Mouse (Mus musculus): Measurements from ENCODE around the gene Magi1. TPM values are rescaled to one million over a fixed set of nuclear protein-coding genes. Genes with fewer than 3 reads are reported as not detected.
A peak's percentile ranks its signal among the peaks of the same experiment; 100 is the strongest.

The Magi1 gene
- polyA plus RNA-seq, 1 experiment from 2014 or later, result 6.8 TPM

- H3K36me3 ChIP-seq (ENCODE audit: control insufficient read depth, insufficient read depth, low read length), result no peaks in the 10 kb centered on the region
- peaks cover 8% of the 10 kb centered on the region for H3K9me3 ChIP-seq (ENCODE audit: control insufficient read depth, low read length)
- 63% methylated on average over 2 of the region's 2 CpGs for WGBS
- DNase-seq (ENCODE audit: low spot score), result no peak
- H3K27me3 ChIP-seq (replicated peaks; ENCODE audit: control insufficient read depth, insufficient read depth, low read length), result no peaks in the 10 kb centered on the region
- H3K4me2 ChIP-seq (ENCODE audit: low read depth, low read length), result no peak overlapping the region
- H3K27ac ChIP-seq (replicated peaks; ENCODE audit: low read depth, low read length), result no peak overlapping the region
- H3K4me1 ChIP-seq (ENCODE audit: control insufficient read depth, insufficient read depth, low read length), result peaks cover 6% of the 10 kb centered on the region
- H3K4me3 ChIP-seq (ENCODE audit: low read depth, low read length), result no peak overlapping the region
- H3K9ac ChIP-seq (ENCODE audit: low read depth, low read length), result no peak overlapping the region
- no peak for ATAC-seq (ENCODE audit: low read depth)
Observed at GRCm38 (mm10) chr6:94286555-94286954, 2.8 kb upstream of the Magi1 start.

GRCm38 (mm10) chr6:94284089-94284825 lies 540 bp upstream of the Magi1 start:
- Histone ChIP-seq H3K4me1 (ENCODE audit: control insufficient read depth, insufficient read depth, low read length) (peaks cover 13% of the 10 kb centered on the region), H3K9ac (ENCODE audit: low read depth, low read length) (peak overlapping the region; percentile 64), H3K4me2 (ENCODE audit: low read depth, low read length) (peak overlapping the region; percentile 95), H3K9me3 (ENCODE audit: control insufficient read depth, low read length) (peaks cover 6% of the 10 kb centered on the region), H3K27me3 (replicated peaks; ENCODE audit: control insufficient read depth, insufficient read depth, low read length) (no peaks in the 10 kb centered on the region), H3K4me3 (ENCODE audit: low read depth, low read length) (peak overlapping the region; percentile 84), H3K27ac (replicated peaks; ENCODE audit: low read depth, low read length) (peak overlapping the region; percentile 97), H3K36me3 (ENCODE audit: control insufficient read depth, insufficient read depth, low read length) (no peaks in the 10 kb centered on the region)
- no peak for DNase-seq (ENCODE audit: low spot score)
- peak; percentile 58 for ATAC-seq (ENCODE audit: low read depth)
- under 1% methylated on average over 44 of the region's 44 CpGs for WGBS

GRCm38 (mm10) chr6:94282301-94283241 lies 1.1 kb downstream of the Magi1 start:
- Histone ChIP-seq H3K27ac (replicated peaks; ENCODE audit: low read depth, low read length) (peak overlapping the region; percentile 97), H3K4me1 (ENCODE audit: control insufficient read depth, insufficient read depth, low read length) (peaks cover 13% of the 10 kb centered on the region), H3K4me2 (ENCODE audit: low read depth, low read length) (peak overlapping the region; percentile 95), H3K9me3 (ENCODE audit: control insufficient read depth, low read length) (no peaks in the 10 kb centered on the region), H3K9ac (ENCODE audit: low read depth, low read length) (peak overlapping the region; percentile 84), H3K36me3 (ENCODE audit: control insufficient read depth, insufficient read depth, low read length) (no peaks in the 10 kb centered on the region), H3K4me3 (ENCODE audit: low read depth, low read length) (peak overlapping the region; percentile 84), H3K27me3 (replicated peaks; ENCODE audit: control insufficient read depth, insufficient read depth, low read length) (no peaks in the 10 kb centered on the region)
- DNase-seq (ENCODE audit: low spot score), result peak; percentile 61
- WGBS, result under 1% methylated on average over 45 of the region's 55 CpGs
- no peak for ATAC-seq (ENCODE audit: low read depth)

GRCm38 (mm10) chr6:94281606-94282280 lies 2.0 kb downstream of the Magi1 start:
- no peak overlapping the region for H3K27ac ChIP-seq (replicated peaks; ENCODE audit: low read depth, low read length)
- peak overlapping the region; percentile 84 for H3K4me3 ChIP-seq (ENCODE audit: low read depth, low read length)
- peaks cover 13% of the 10 kb centered on the region for H3K4me1 ChIP-seq (ENCODE audit: control insufficient read depth, insufficient read depth, low read length)
- H3K9me3 ChIP-seq (ENCODE audit: control insufficient read depth, low read length), result no peaks in the 10 kb centered on the region
- WGBS, result 10% methylated on average over 17 of the region's 17 CpGs
- peak overlapping the region; percentile 84 for H3K9ac ChIP-seq (ENCODE audit: low read depth, low read length)
- ATAC-seq (ENCODE audit: low read depth) (no peak), DNase-seq (ENCODE audit: low spot score) (peak; percentile 40)
- no peaks in the 10 kb centered on the region for H3K36me3 ChIP-seq (ENCODE audit: control insufficient read depth, insufficient read depth, low read length)
- peak overlapping the region; percentile 95 for H3K4me2 ChIP-seq (ENCODE audit: low read depth, low read length)
- no peaks in the 10 kb centered on the region for H3K27me3 ChIP-seq (replicated peaks; ENCODE audit: control insufficient read depth, insufficient read depth, low read length)

- Histone ChIP-seq H3K9me3 (ENCODE audit: control insufficient read depth, low read length) (no peaks in the 10 kb centered on the region), H3K27me3 (replicated peaks; ENCODE audit: control insufficient read depth, insufficient read depth, low read length) (no peaks in the 10 kb centered on the region), H3K36me3 (ENCODE audit: control insufficient read depth, insufficient read depth, low read length) (no peaks in the 10 kb centered on the region), H3K4me2 (ENCODE audit: low read depth, low read length) (no peak overlapping the region), H3K27ac (replicated peaks; ENCODE audit: low read depth, low read length) (no peak overlapping the region), H3K9ac (ENCODE audit: low read depth, low read length) (no peak overlapping the region), H3K4me3 (ENCODE audit: low read depth, low read length) (no peak overlapping the region), H3K4me1 (ENCODE audit: control insufficient read depth, insufficient read depth, low read length) (peaks cover 8% of the 10 kb centered on the region; the same call in 1 of the 2 replicates)
- WGBS, result 89% methylated on average over 3 of the region's 3 CpGs
- DNase-seq (ENCODE audit: low spot score) (no peak), ATAC-seq (ENCODE audit: low read depth) (no peak)
Observed at GRCm38 (mm10) chr6:94273941-94274340, 9.8 kb downstream of the Magi1 start.

GRCm38 (mm10) chr6:94270001-94270400 lies 13.7 kb downstream of the Magi1 start:
- Histone ChIP-seq H3K27me3 (replicated peaks; ENCODE audit: control insufficient read depth, insufficient read depth, low read length) (no peaks in the 10 kb centered on the region), H3K4me2 (ENCODE audit: low read depth, low read length) (no peak overlapping the region), H3K36me3 (ENCODE audit: control insufficient read depth, insufficient read depth, low read length) (no peaks in the 10 kb centered on the region), H3K4me3 (ENCODE audit: low read depth, low read length) (no peak overlapping the region), H3K27ac (replicated peaks; ENCODE audit: low read depth, low read length) (no peak overlapping the region), H3K4me1 (ENCODE audit: control insufficient read depth, insufficient read depth, low read length) (peaks cover 18% of the 10 kb centered on the region), H3K9ac (ENCODE audit: low read depth, low read length) (no peak overlapping the region), H3K9me3 (ENCODE audit: control insufficient read depth, low read length) (no peaks in the 10 kb centered on the region)
- 62% methylated on average over 5 of the region's 5 CpGs for WGBS
- ATAC-seq (ENCODE audit: low read depth) (no peak), DNase-seq (ENCODE audit: low spot score) (peak; percentile 27)

- H3K9ac ChIP-seq (ENCODE audit: low read depth, low read length), result no peak overlapping the region
- 83% methylated on average over 4 of the region's 4 CpGs for WGBS
- H3K4me3 ChIP-seq (ENCODE audit: low read depth, low read length), result no peak overlapping the region
- no peaks in the 10 kb centered on the region for H3K9me3 ChIP-seq (ENCODE audit: control insufficient read depth, low read length)
- H3K36me3 ChIP-seq (ENCODE audit: control insufficient read depth, insufficient read depth, low read length), result no peaks in the 10 kb centered on the region
- no peak overlapping the region for H3K27ac ChIP-seq (replicated peaks; ENCODE audit: low read depth, low read length)
- H3K4me2 ChIP-seq (ENCODE audit: low read depth, low read length), result no peak overlapping the region
- H3K4me1 ChIP-seq (ENCODE audit: control insufficient read depth, insufficient read depth, low read length), result peaks cover 18% of the 10 kb centered on the region
- H3K27me3 ChIP-seq (replicated peaks; ENCODE audit: control insufficient read depth, insufficient read depth, low read length), result no peaks in the 10 kb centered on the region
- ATAC-seq (ENCODE audit: low read depth), result no peak
- DNase-seq (ENCODE audit: low spot score), result no peak
Observed at GRCm38 (mm10) chr6:94269174-94269573, 14.5 kb downstream of the Magi1 start.

- Histone ChIP-seq H3K4me1 (ENCODE audit: control insufficient read depth, insufficient read depth, low read length) (peaks cover 11% of the 10 kb centered on the region), H3K9me3 (ENCODE audit: control insufficient read depth, low read length) (no peaks in the 10 kb centered on the region), H3K27ac (replicated peaks; ENCODE audit: low read depth, low read length) (no peak overlapping the region), H3K36me3 (ENCODE audit: control insufficient read depth, insufficient read depth, low read length) (no peaks in the 10 kb centered on the region), H3K4me3 (ENCODE audit: low read depth, low read length) (no peak overlapping the region), H3K4me2 (ENCODE audit: low read depth, low read length) (no peak overlapping the region), H3K9ac (ENCODE audit: low read depth, low read length) (no peak overlapping the region), H3K27me3 (replicated peaks; ENCODE audit: control insufficient read depth, insufficient read depth, low read length) (no peaks in the 10 kb centered on the region)
- ATAC-seq (ENCODE audit: low read depth), result no peak
- no peak for DNase-seq (ENCODE audit: low spot score)
- WGBS, result 68% methylated on average over 3 of the region's 3 CpGs
Observed at GRCm38 (mm10) chr6:94265244-94265935, 18.3 kb downstream of the Magi1 start.
